ENCODE assay signal across 8 mouse cellular contexts in the genomic region with DNA sequence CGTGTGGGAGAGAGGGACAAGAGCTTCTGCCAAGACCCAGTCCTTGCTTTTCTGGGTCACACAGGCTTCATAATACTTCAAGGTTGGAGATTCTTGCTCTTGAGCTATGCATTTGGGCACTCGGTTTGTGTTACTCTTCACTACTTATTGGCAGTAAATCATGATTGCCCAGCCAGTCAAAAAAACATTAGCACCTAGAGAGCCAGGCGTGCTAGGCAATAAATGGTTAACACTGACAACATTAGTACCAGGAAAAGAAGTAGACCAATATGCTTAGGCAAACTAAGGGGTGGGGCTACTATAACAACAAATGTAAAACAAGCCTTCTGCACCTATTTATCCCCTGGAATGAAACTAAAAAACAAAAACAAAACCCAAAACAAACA. TPM values are rescaled to one million over a fixed set of nuclear protein-coding genes. Genes with fewer than 3 reads are reported as not detected.
DNase-seq lines count a peak whose midpoint lies in the region; ATAC-seq and TF ChIP-seq lines count a peak whose summit lies in the region.

No protein-coding gene starts in this region.

- no peaks in the 10 kb centered on the region for H3K9me3 ChIP-seq in neural tube, embryonic 11.5 days (ENCODE audit: control insufficient read depth, low read length)
- no peaks in the 10 kb centered on the region for H3K9me3 ChIP-seq in forebrain, embryonic 11.5 days (ENCODE audit: control insufficient read depth, low read length)
- no peaks in the 10 kb centered on the region for H3K9me3 ChIP-seq in liver, embryonic 11.5 days (ENCODE audit: control insufficient read depth, low read length)
- no peaks in the 10 kb centered on the region for H3K9me3 ChIP-seq in stomach, embryonic 15.5 days

- peaks cover 5% of the 10 kb centered on the region for H3K4me1 ChIP-seq in neural tube, embryonic 11.5 days (ENCODE audit: control insufficient read depth, insufficient read depth, low read length)
- peaks cover 6% of the 10 kb centered on the region; the same call in 1 of the 2 replicates for H3K4me1 ChIP-seq in forebrain, embryonic 11.5 days (replicated peaks; ENCODE audit: control insufficient read depth, insufficient read depth, low read length)
- peaks cover 15% of the 10 kb centered on the region for H3K4me1 ChIP-seq in liver, embryonic 11.5 days (replicated peaks; ENCODE audit: control insufficient read depth, insufficient read depth, low read length)
- H3K4me1 ChIP-seq in stomach, embryonic 15.5 days: peaks cover 12% of the 10 kb centered on the region; the same call in 1 of the 2 replicates
- H3K4me1 ChIP-seq in cerebellum, adult 2 months (ENCODE audit: control insufficient read depth, insufficient read depth, low read length): no peaks in the 10 kb centered on the region

- H3K27ac ChIP-seq in neural tube, embryonic 11.5 days (ENCODE audit: low read depth, low read length): no peak overlapping the region
- peak overlapping the region; percentile 12; the same call in 1 of the 2 replicates for H3K27ac ChIP-seq in forebrain, embryonic 11.5 days (ENCODE audit: low read depth, low read length)
- peak overlapping the region; percentile 93 for H3K27ac ChIP-seq in liver, embryonic 11.5 days (ENCODE audit: low read depth, low read length)
- H3K27ac ChIP-seq in stomach, embryonic 15.5 days: peak overlapping the region; percentile 95
- H3K27ac ChIP-seq in cerebellum, adult 2 months (ENCODE audit: insufficient read depth, low read length): no peak overlapping the region

- H3K27me3 ChIP-seq in neural tube, embryonic 11.5 days (ENCODE audit: control insufficient read depth, insufficient read depth, low read length): no peaks in the 10 kb centered on the region
- no peaks in the 10 kb centered on the region for H3K27me3 ChIP-seq in forebrain, embryonic 11.5 days (ENCODE audit: control insufficient read depth, insufficient read depth, low read length)
- no peaks in the 10 kb centered on the region for H3K27me3 ChIP-seq in liver, embryonic 11.5 days (replicated peaks; ENCODE audit: control insufficient read depth, insufficient read depth, low read length)
- H3K27me3 ChIP-seq in stomach, embryonic 15.5 days (replicated peaks): no peaks in the 10 kb centered on the region
- no peaks in the 10 kb centered on the region for H3K27me3 ChIP-seq in cerebellum, adult 2 months (ENCODE audit: control insufficient read depth, insufficient read depth, low read length)

- no peak for DNase-seq in neural tube, embryonic 11.5 days (ENCODE audit: low spot score)
- no peak for DNase-seq in neural tube, embryonic 10.5 days (ENCODE audit: extremely low spot score, low spot score)
- no peak for DNase-seq in forebrain, embryonic 11.5 days (ENCODE audit: low spot score)
- no peak for DNase-seq in liver, embryonic 11.5 days (ENCODE audit: low spot score)
- no peak for DNase-seq in spleen, adult 18-20 months
- DNase-seq in cerebellum, adult 2 months: no peak

- no peak for TF ChIP-seq CTCF in cerebellum, adult 2 months (IDR thresholded peaks at IDR 0.05; ENCODE audit: borderline replicate concordance, insufficient read depth, low read depth, low read length)

- H3K36me3 ChIP-seq in neural tube, embryonic 11.5 days (ENCODE audit: control insufficient read depth, insufficient read depth, low read length): no peaks in the 10 kb centered on the region
- no peaks in the 10 kb centered on the region for H3K36me3 ChIP-seq in forebrain, embryonic 11.5 days (ENCODE audit: control insufficient read depth, insufficient read depth, low read length)
- H3K36me3 ChIP-seq in liver, embryonic 11.5 days (ENCODE audit: control insufficient read depth, insufficient read depth, low read length): peaks cover 6% of the 10 kb centered on the region; the same call in 1 of the 2 replicates
- H3K36me3 ChIP-seq in stomach, embryonic 15.5 days: no peaks in the 10 kb centered on the region

- WGBS in neural tube, embryonic 11.5 days: 4% methylated on average over 3 of the region's 3 CpGs
- 12% methylated on average over 3 of the region's 3 CpGs for WGBS in forebrain, embryonic 11.5 days
- WGBS in liver, embryonic 11.5 days: 2% methylated on average over 3 of the region's 3 CpGs
- WGBS in stomach, embryonic 15.5 days: 4% methylated on average over 3 of the region's 3 CpGs
- WGBS in cerebellum, adult 2 months: 18% methylated on average over 3 of the region's 3 CpGs

- peak overlapping the region; percentile 78 for H3K9ac ChIP-seq in neural tube, embryonic 11.5 days (ENCODE audit: low read length)
- peak overlapping the region; percentile 74; the same call in 1 of the 2 replicates for H3K9ac ChIP-seq in forebrain, embryonic 11.5 days (ENCODE audit: low read length)
- peak overlapping the region; percentile 78 for H3K9ac ChIP-seq in liver, embryonic 11.5 days (ENCODE audit: low read depth, low read length)
- H3K9ac ChIP-seq in stomach, embryonic 15.5 days: no peak overlapping the region

- TF ChIP-seq POLR2A in cerebellum, adult 2 months (IDR thresholded peaks at IDR 0.05; ENCODE audit: borderline replicate concordance, insufficient read depth, low read length): no peak

- H3K4me3 ChIP-seq in neural tube, embryonic 11.5 days (ENCODE audit: low read depth, low read length): peak overlapping the region; percentile 83
- H3K4me3 ChIP-seq in forebrain, embryonic 11.5 days (ENCODE audit: low read depth, low read length): peak overlapping the region; percentile 65; the same call in 1 of the 2 replicates
- peak overlapping the region; percentile 88 for H3K4me3 ChIP-seq in liver, embryonic 11.5 days (ENCODE audit: low read depth, low read length)
- H3K4me3 ChIP-seq in stomach, embryonic 15.5 days (replicated peaks): peak overlapping the region; percentile 91
- no peak overlapping the region for H3K4me3 ChIP-seq in cerebellum, adult 2 months (replicated peaks; ENCODE audit: insufficient read depth, low read depth, low read length)

- peak overlapping the region; percentile 95 for H3K4me2 ChIP-seq in neural tube, embryonic 11.5 days (ENCODE audit: low read depth)
- H3K4me2 ChIP-seq in forebrain, embryonic 11.5 days (ENCODE audit: low read depth, low read length, severe bottlenecking): peak overlapping the region; percentile 99
- H3K4me2 ChIP-seq in liver, embryonic 11.5 days: peak overlapping the region; percentile 79
- peak overlapping the region; percentile 55 for H3K4me2 ChIP-seq in stomach, embryonic 15.5 days

- ATAC-seq in neural tube, embryonic 11.5 days (ENCODE audit: insufficient read depth, low FRiP score, low TSS enrichment): no peak; the same call in 1 of the 2 replicates
- ATAC-seq in forebrain, embryonic 11.5 days (replicated peaks; ENCODE audit: low FRiP score): no peak
- ATAC-seq in liver, embryonic 11.5 days (replicated peaks; ENCODE audit: low FRiP score): peak; percentile 21; the same call in 1 of the 2 replicates
- no peak for ATAC-seq in stomach, embryonic 15.5 days (ENCODE audit: insufficient read depth, low FRiP score, low read depth)
- no peak for ATAC-seq in activated CD4-positive, CD25-positive, alpha-beta regulatory T cell, adult 4 months

RNA-seq across cellular contexts. Expression of gene Mov10, which starts 0.4 kb away (rescaled TPM):
- 17.4 and 22.0 TPM in 2 replicates for polyA plus RNA-seq in neural tube, embryonic 11.5 days (2014; fragmentation: Nextera tagmentation; extraction: Ambion mirVana)
- polyA plus RNA-seq in forebrain, embryonic 11.5 days (2014; fragmentation: Nextera tagmentation; extraction: Ambion mirVana): 13.8 and 15.3 TPM in 2 replicates
- 36.0 and 37.7 TPM in 2 replicates for polyA plus RNA-seq in liver, embryonic 11.5 days (2014; fragmentation: Nextera tagmentation; extraction: Ambion mirVana)
- 86.1 and 95.2 TPM in 2 replicates for polyA plus RNA-seq in stomach, embryonic 15.5 days (2015; fragmentation: Nextera tagmentation; extraction: Ambion mirVana)
- polyA plus RNA-seq in cerebellum, adult 2 months (2012; rRNA removed): 3.2 and 4.1 TPM in 2 replicates
- 10 to 100 TPM; 16.2 to 34.8 TPM for polyA plus RNA-seq in activated CD4-positive, CD25-positive, alpha-beta regulatory T cell, adult 4 months (2017; shearing (Covaris generic))

RNA-seq across cellular contexts. Expression of gene Rhoc, which starts 30.6 kb away (rescaled TPM):
- polyA plus RNA-seq in neural tube, embryonic 11.5 days (2014; fragmentation: Nextera tagmentation; extraction: Ambion mirVana): 104 and 105 TPM in 2 replicates
- polyA plus RNA-seq in forebrain, embryonic 11.5 days (2014; fragmentation: Nextera tagmentation; extraction: Ambion mirVana): 80.5 and 98.0 TPM in 2 replicates
- polyA plus RNA-seq in liver, embryonic 11.5 days (2014; fragmentation: Nextera tagmentation; extraction: Ambion mirVana): 57.3 and 64.9 TPM in 2 replicates
- 156 and 157 TPM in 2 replicates for polyA plus RNA-seq in stomach, embryonic 15.5 days (2015; fragmentation: Nextera tagmentation; extraction: Ambion mirVana)
- 30.6 and 31.2 TPM in 2 replicates for polyA plus RNA-seq in cerebellum, adult 2 months (2012; rRNA removed)
- polyA plus RNA-seq in activated CD4-positive, CD25-positive, alpha-beta regulatory T cell, adult 4 months (2017; shearing (Covaris generic)): 1 to 10 TPM; 7.3 to 9.9 TPM

RNA-seq across cellular contexts. Expression of gene Fam19a3, which starts 37.1 kb away (rescaled TPM):
- polyA plus RNA-seq in neural tube, embryonic 11.5 days (2014; fragmentation: Nextera tagmentation; extraction: Ambion mirVana): not detected in 2 replicates
- 0.24 TPM in 1 of 2 replicates, not detected in the other for polyA plus RNA-seq in forebrain, embryonic 11.5 days (2014; fragmentation: Nextera tagmentation; extraction: Ambion mirVana)
- polyA plus RNA-seq in liver, embryonic 11.5 days (2014; fragmentation: Nextera tagmentation; extraction: Ambion mirVana): not detected in 2 replicates
- polyA plus RNA-seq in stomach, embryonic 15.5 days (2015; fragmentation: Nextera tagmentation; extraction: Ambion mirVana): 0.10 and 0.21 TPM in 2 replicates
- 0.41 and 0.43 TPM in 2 replicates for polyA plus RNA-seq in cerebellum, adult 2 months (2012; rRNA removed)
- polyA plus RNA-seq in activated CD4-positive, CD25-positive, alpha-beta regulatory T cell, adult 4 months (2017; shearing (Covaris generic)): 1 to 10 TPM in 1 of 2 experiments, under 1 TPM in 1; 0.83 to 1.4 TPM

RNA-seq across cellular contexts. Expression of gene Ppm1j, which starts 37.9 kb away (rescaled TPM):
- 1.0 and 1.9 TPM in 2 replicates for polyA plus RNA-seq in neural tube, embryonic 11.5 days (2014; fragmentation: Nextera tagmentation; extraction: Ambion mirVana)
- polyA plus RNA-seq in forebrain, embryonic 11.5 days (2014; fragmentation: Nextera tagmentation; extraction: Ambion mirVana): 1.1 and 1.2 TPM in 2 replicates
- 1.8 and 1.9 TPM in 2 replicates for polyA plus RNA-seq in liver, embryonic 11.5 days (2014; fragmentation: Nextera tagmentation; extraction: Ambion mirVana)
- polyA plus RNA-seq in stomach, embryonic 15.5 days (2015; fragmentation: Nextera tagmentation; extraction: Ambion mirVana): 3.1 and 4.1 TPM in 2 replicates
- 4.5 and 6.1 TPM in 2 replicates for polyA plus RNA-seq in cerebellum, adult 2 months (2012; rRNA removed)
- polyA plus RNA-seq in activated CD4-positive, CD25-positive, alpha-beta regulatory T cell, adult 4 months (2017; shearing (Covaris generic)): 10 to 100 TPM; 24.1 to 28.0 TPM

RNA-seq across cellular contexts. Expression of gene St7l, which starts 45.1 kb away (rescaled TPM):
- polyA plus RNA-seq in neural tube, embryonic 11.5 days (2014; fragmentation: Nextera tagmentation; extraction: Ambion mirVana): 34.5 and 36.6 TPM in 2 replicates
- 25.0 and 30.3 TPM in 2 replicates for polyA plus RNA-seq in forebrain, embryonic 11.5 days (2014; fragmentation: Nextera tagmentation; extraction: Ambion mirVana)
- 22.5 and 25.6 TPM in 2 replicates for polyA plus RNA-seq in liver, embryonic 11.5 days (2014; fragmentation: Nextera tagmentation; extraction: Ambion mirVana)
- polyA plus RNA-seq in stomach, embryonic 15.5 days (2015; fragmentation: Nextera tagmentation; extraction: Ambion mirVana): 34.4 and 37.5 TPM in 2 replicates
- 13.7 and 14.7 TPM in 2 replicates for polyA plus RNA-seq in cerebellum, adult 2 months (2012; rRNA removed)
- polyA plus RNA-seq in activated CD4-positive, CD25-positive, alpha-beta regulatory T cell, adult 4 months (2017; shearing (Covaris generic)): 10 to 100 TPM; 23.8 to 26.2 TPM

Comparison
In these comparisons a context has a peak if more than half of its experiments do, and no peak if none do; other contexts are left out.
1. H3K27ac ChIP-seq: peak in forebrain, embryonic 11.5 days (single experiment), liver, embryonic 11.5 days (single experiment) and stomach, embryonic 15.5 days (single experiment); none in neural tube, embryonic 11.5 days (single experiment) and cerebellum, adult 2 months (single experiment).
2. Peak in every context shown above with its lines, with median percentiles within 50 percentile points of each other: H3K4me2 ChIP-seq.